Mouse (Mus musculus) embryo, embryonic 11 days (tissue): Measurements from ENCODE around the gene Arl15.
"Not testable (repeated sequence)": the region's sequence is repeated elsewhere in the genome, so short reads cannot be mapped to it uniquely, and the experiment has no call there.

Experiments used
- DNase-seq: peaks from one replicate; pipeline ENCODE4 v3.0.0-alpha.2; 2015

Gene Arl15

GRCm38 (mm10) chr13:113794039-113794704, at the start of gene Arl15:
Gene Arl15 (plus strand): TSS chr13:113794505.
- DNase-seq, result peak; percentile 97

- DNase-seq, result no peak
Observed at GRCm38 (mm10) chr13:113745301-113745700, 49.0 kb upstream of the Arl15 start.

DNA sequence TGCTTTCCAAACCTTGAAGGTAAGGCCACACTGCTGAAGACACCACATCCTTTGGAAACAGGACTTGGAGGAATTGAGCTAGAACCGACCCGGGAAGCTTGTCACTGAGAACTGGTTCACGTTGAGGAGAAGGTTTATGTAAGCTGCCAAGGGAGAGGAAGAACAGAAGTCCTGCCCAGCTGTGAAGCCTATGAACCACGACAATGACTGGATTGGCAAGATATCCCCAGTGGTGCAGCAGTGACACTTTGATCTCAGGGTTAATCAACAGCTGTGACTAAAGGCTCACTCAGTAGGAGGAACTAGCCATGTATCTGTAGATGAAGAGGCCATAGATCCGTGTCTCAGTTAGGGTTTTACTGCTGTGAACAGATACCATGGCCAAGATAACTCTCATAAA, 43.5 kb upstream of the Arl15 start:
- DNase-seq, result no peak

DNA sequence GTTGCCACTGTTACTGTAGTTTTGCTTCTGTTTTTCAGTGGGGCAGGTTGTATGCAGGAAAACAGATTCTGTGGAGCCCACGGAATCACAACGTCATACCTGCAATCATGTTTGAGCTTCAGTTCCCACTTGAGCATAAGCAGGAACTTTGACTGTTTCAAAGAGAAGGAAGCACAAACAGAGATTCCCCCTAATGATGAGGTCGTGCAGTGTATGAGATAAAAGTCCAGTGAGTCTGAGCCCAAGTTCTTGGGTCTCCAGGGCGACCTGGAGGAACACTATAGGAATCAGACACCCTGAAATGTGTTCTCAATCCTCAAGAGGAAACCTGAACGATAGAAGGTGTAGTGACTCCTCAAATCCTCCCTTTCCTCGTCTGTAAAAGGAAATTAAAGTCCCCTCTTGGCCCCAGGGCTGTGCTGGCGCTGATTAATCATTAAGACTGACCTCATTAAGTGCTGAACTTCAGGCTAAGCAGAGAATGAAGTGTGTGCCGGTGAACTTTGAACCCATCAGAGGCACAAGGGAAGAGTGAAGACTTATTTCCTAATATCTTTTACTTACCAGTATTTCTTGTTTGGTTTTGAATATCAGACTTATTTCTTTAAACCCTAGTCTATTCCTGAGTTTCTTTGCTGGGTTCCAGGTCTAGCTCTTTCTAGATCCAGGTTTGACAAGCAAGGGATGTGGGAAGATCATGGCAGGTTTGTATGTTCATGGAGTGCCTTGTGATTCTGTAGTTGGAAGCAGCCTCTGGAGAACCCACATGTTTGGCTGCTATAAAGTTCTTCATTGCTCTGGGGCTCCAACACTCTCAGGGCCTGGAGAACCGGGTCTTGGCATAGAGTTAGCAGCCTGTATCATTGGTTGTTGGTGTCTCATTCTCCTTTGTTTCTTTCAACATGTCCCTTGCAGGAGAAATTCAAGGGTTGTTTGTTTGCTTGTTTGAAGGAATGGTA, 39.3 kb upstream of the Arl15 start:
- DNase-seq, result no peak

DNA sequence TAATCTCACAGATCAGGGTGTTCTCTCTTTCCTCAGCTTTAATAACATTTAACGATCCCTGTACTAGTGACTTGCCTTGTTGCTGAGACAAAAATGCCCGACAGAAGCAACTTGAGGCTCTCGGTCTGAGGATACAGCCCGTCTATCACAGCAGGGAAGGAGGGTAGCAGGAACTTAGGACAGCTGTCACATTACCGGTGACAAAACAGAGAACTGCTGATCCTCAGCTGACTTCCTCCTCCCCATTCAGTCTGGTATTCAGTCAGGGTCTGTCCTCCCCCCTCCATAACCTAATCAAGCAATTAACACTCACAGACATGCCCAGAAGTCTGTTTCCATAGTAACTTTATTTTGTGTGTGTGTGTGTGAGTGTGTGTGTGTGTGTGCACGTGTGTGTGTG, 38.5 kb upstream of the Arl15 start:
- DNase-seq, result no peak

DNA sequence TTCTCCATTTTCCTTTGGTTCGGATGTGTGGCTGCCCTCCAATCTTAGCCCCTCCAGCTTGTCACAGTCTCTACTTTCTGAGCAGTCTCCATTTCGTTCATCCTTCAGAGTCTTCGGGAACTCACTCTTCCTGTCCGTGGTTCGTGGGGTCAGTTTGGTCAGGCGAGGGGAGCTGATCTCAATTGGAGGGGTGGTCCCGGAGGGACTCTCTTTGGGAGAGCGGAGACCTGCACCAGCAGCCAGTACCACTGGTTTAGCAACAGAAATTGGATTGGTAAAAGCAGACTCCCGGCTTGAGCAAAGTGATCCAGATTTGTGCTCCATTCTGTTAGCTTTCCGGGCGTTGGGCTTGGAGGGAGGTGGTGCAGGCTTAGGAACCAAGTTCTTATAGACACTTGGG, 32.6 kb upstream of the Arl15 start:
- DNase-seq, result no peak

GRCm38 (mm10) chr13:113762766-113763516, 31.4 kb upstream of the Arl15 start:
- no peak for DNase-seq

DNA sequence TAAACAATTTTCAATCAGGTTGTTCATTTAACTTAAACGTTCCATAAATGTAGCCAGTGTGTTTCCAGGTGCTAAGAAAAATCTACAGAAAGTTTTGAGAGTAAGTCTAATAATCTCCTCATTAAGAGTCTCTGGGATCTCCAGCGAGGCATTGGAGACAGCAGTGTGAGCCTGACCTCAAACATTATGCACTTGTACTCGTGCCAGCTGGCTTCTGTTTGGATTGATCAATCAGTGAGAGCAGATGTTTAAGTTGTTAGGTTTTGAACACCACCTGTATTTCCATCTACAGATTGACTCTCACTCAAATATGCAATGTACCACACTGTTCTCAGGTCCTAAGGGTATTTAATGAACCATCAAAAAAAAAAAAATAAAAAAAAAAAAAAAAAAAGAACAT, 28.9 kb upstream of the Arl15 start:
- DNase-seq, result peak; percentile 20

DNA sequence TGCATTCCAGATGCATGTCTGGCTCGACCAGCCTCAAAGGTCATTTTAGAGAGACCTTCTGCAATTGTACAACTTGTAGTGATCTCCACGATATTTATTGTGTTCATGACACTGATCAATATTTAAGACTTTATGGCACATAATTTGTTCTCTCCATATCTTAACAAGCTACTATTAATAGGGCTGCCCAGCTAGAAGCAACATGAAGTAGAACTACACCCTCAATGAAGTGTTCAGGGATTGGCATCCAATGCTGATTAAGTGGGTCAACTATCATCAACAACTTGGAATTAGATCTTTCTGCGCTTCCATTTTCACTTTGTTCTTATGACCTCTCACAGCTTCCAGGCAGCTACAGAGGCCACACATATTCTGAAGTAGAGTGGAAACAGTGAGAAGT, 24.5 kb upstream of the Arl15 start:
- DNase-seq, result no peak

GRCm38 (mm10) chr13:113770340-113770739, 24.0 kb upstream of the Arl15 start:
- no peak for DNase-seq

DNA sequence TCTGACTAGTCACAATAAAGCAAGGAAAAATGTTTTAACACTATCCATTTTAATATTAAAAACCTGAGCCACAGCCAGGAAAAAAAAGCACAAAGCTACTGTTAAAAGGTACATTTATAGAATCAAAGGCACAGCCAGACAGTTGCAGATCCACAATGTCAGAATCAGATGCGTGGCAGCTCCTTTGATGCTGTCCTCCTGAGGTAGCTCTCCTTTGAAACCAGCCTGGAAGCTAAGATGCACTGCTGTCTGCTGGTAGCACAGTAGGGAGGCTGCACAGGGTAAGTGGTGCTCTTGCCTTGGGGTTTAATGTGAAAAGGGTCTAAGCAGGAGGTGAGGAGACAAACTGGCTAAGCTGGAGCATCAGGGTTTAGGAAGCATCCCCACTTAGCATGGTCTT, 23.0 kb upstream of the Arl15 start:
- DNase-seq, result no peak

DNA sequence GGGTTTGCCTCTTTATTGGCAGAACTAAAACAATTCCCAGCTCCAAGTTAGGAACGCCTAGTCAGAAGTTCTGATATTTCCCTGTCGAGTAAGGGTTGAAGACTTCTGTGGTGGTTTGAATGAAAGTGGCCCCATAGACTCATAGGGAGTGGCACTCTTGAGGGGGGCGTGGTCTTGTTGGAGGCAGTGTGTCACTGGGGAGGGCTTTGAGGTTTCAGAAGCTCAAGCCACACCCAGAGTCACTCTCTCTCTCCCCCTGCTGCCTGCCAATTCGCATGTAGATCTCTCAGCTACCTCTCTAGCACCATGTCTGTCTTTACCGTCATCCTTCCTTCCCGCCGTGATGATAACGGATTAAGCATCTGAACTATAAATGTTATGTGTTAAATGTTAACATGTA, 19.5 kb upstream of the Arl15 start:
- no peak for DNase-seq

GRCm38 (mm10) chr13:113775244-113776140, 18.8 kb upstream of the Arl15 start:
- DNase-seq, result peak; percentile 36

- no peak for DNase-seq
Observed at GRCm38 (mm10) chr13:113785803-113786202, 8.5 kb upstream of the Arl15 start.

- DNase-seq, result no peak
Observed at GRCm38 (mm10) chr13:113787136-113787535, 7.2 kb upstream of the Arl15 start.

- DNase-seq, result not testable (repeated sequence)
Observed at GRCm38 (mm10) chr13:113790016-113790415, 4.3 kb upstream of the Arl15 start.

- DNase-seq, result no peak
Observed at GRCm38 (mm10) chr13:113793637-113794036, 668 bp upstream of the Arl15 start.

- peak; percentile 72 for DNase-seq
Observed at GRCm38 (mm10) chr13:113794705-113795655, 675 bp downstream of the Arl15 start.

DNA sequence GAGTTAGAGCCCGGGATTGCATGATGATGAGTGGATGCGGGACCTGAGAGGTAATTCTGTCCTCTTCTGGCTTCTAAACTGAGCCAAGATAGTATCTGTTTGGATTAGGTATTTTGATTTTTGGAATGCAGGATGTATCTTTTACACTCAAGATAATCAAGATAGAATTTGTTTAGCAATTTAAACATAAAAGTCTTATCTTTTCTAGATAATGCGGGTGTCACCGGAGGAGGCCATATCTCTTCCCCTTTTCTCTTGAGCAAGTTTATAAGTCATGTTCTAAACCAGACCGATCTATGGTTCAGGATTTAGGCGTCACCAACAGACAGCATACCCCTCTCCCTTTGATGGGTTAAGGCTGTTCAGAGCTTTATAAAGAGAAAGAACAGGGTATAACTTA, 3.1 kb downstream of the Arl15 start:
- no peak for DNase-seq

DNA sequence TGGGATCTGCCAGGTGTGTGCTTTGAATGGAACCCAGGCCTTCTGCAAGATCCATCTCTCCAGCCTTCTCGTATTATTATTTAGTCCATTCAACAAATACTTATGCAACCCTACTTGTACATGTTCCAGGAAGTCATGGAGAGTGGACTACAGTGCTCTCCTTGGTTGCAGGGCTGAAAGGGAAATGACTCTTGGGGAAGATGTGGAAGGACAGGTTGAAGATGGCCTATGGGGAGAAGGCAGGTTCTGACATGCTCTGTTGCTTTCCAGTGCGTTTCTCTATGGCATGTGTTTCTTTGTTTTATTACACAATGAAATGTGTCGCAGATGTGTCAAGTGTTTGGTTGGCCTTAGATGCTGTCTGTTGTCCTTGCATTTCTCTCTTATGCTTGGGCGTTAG, 5.1 kb downstream of the Arl15 start:
- no peak for DNase-seq

- no peak for DNase-seq
Observed at GRCm38 (mm10) chr13:113800246-113800645, 5.9 kb downstream of the Arl15 start.
